Mouse (Mus musculus) layer of hippocampus, adult 6 months (tissue): ENCODE results near the gene 3110040N11Rik. TPM values are rescaled to one million over a fixed set of nuclear protein-coding genes. Genes with fewer than 3 reads are reported as not detected.

Experiments
- long read RNA-seq, 2 experiments: library from polyadenylated mRNA; unstranded; transcript quantifications; one replicate each; pipeline ENCODE4 v2.0.0; 2019 to 2020
- polyA plus RNA-seq: library from polyadenylated mRNA; unstranded; fragments of <200 nt; fragmentation: Nextera tagmentation; gene quantifications from 2 replicates; pipeline ENCODE4 v1.2.3, GENCODE M21; 2021

The 3110040N11Rik gene
- 61.0 and 63.7 TPM in 2 replicates for polyA plus RNA-seq
- long read RNA-seq, experiment 1, transcript 3110040N11Rik-201 (5 exons, 887 nt): major isoform, 6 of 37 reads
- long read RNA-seq, experiment 1, partial matches to known transcripts: 3 of 37 reads
- long read RNA-seq, experiment 1, other reads (novel, unspliced or antisense): 28 of 37 reads
- long read RNA-seq, experiment 2, partial matches to known transcripts: 12 of 24 reads
- long read RNA-seq, experiment 2, other reads (novel, unspliced or antisense): 8 of 24 reads

DNA sequence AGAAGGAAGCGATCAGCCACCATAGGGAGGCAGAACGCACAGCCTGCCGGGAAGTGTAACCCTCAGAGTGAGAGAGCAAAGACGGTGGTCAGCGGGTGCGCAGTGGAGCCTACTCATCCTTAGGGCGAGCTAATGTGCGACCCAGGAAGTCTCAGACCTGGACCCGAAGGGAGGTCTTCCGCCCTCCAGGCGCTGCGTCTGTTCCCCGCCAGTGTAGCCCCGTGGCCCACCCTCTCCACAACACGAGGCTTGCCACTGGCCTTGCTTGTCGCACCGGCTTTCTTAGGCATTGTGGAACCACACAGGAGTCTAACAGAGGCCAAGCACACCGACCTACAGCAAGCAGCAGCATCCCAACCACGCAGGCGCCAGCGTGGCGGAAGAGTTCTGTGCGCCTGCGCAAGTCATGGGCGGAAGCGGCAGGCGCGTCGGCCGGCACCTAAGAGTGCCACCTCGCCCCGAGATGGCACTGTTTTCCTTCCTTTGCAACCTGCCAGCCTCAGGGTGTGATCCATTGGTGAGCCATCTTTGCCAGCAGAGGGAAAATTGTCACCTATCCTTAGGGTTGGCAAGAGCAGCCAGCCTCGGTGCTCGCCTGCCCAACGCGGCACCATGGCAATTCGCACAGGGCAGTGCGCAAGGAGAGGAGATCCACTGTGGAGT, at the start of gene 3110040N11Rik:
TSS of gene 3110040N11Rik (minus strand) at position 384 of the 663 bp plus-strand sequence.

DNA sequence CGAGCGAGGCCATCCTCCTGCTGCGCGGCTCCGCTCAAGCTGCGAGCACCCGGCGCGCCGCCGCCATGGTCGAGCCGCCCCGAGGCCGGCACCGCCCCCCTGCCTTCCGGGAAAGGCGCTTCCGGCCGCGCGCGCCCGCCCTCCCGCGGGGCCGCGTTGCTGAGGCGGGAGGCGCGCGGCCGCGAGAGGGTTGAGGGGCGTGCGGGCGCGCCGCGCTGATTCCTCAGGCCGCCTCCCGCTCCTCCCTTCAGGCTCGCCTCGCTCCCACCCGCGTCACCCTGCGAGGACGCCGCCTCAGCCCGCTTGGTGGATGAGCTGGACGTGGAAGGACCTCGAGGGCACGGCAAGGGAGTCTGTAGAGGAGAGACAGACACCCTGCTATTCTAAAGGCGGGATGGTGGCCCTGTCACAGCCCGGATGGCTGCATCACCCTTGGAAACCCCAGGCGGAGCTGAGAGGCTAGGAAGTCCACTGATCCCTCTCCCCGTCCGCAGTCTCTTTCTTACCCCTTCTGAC, 40.2 kb upstream of the 3110040N11Rik start, which contains the start of gene Btbd1:
TSS of gene Btbd1 (minus strand) at position 53 of the 516 bp plus-strand sequence.

DNA sequence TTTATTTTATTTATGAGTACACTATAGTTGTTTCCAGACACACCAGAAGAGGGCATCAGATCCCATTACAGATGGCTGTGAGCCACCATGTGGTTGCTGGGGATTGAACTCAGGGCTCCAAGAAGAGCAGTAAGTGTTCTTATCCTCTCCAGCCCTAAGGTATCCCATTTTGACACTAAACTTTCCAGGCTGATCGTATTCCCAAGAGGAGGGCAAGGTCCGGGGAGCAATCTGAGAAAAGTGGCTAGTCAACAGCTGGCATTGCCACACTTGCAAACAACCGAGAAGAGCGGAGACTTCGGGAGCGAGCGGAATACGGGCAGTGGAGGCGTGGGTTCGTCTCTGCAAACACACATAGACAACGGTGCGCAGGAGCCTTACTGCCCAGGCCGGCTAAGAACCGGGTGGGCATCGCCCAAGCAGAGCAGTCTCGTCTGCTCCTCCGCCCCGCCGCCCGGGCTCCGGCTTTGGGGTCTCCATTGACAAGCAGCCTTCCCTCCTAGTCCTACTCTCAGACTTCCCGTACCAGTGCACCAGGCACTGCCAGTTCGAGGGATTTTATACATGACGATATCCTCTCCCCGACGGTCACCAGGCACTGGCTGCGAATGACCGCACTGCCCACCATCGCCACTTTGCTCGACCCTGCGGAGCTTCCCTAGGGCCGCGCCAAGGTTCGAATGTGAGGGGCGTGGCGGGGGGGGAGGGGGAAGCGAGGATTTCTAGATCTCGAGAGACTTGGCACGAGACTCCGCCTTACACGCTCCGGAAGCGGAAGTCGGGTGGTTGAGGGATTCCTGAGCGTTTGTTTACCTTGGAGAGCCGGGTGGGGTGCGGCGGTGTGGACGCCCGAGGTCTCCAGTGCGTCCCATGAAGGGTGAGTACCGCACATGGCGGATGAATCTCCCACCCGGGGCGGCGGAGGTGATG, 26.8 kb downstream of the 3110040N11Rik start, which contains the start of gene Ramac:
TSS of gene Ramac (plus strand) at position 746 of the 930 bp plus-strand sequence.

Other genes with a start within 250 kb of the 3110040N11Rik start
- gene Fsd2, start 222.5 kb downstream of the 3110040N11Rik start, polyA plus RNA-seq: 0.26 TPM in 2 replicates
- gene Whamm, start 218.2 kb downstream of the 3110040N11Rik start, polyA plus RNA-seq: 1.6 and 1.7 TPM in 2 replicates
- 52.2 and 70.5 TPM in 2 replicates for gene Homer2, start 82.0 kb downstream of the 3110040N11Rik start, polyA plus RNA-seq
- gene Ramac, start 26.6 kb downstream of the 3110040N11Rik start, polyA plus RNA-seq: 178 and 181 TPM in 2 replicates
- gene Btbd1, start 40.0 kb upstream of the 3110040N11Rik start, polyA plus RNA-seq: 19.8 and 24.7 TPM in 2 replicates
- not detected in 2 replicates for gene Gm10160, start 66.3 kb upstream of the 3110040N11Rik start, polyA plus RNA-seq
- 2.5 and 2.7 TPM in 2 replicates for gene Tm6sf1, start 69.5 kb upstream of the 3110040N11Rik start, polyA plus RNA-seq
- gene Hdgfl3, start 145.0 kb upstream of the 3110040N11Rik start, polyA plus RNA-seq: 9.8 and 11.4 TPM in 2 replicates
- not detected in 2 replicates for gene Bnc1, start 202.8 kb upstream of the 3110040N11Rik start, polyA plus RNA-seq